Mouse (Mus musculus): Measurements from ENCODE around the gene Lnx1. TPM values are rescaled to one million over a fixed set of nuclear protein-coding genes. Genes with fewer than 3 reads are reported as not detected.

The Lnx1 gene
- under 1 TPM; 0.57 to 0.83 TPM for total RNA-seq (2021)
- long read RNA-seq, experiment 1, partial matches to known transcripts, result 0 of 4 reads
- long read RNA-seq, experiment 1, other reads (novel, unspliced or antisense), result 2 of 4 reads
- long read RNA-seq, experiment 2, result 0 reads

GRCm38 (mm10) chr5:74702766-74703165, at the start of gene Lnx1:
Gene Lnx1 (minus strand): TSS chr5:74702912.
- DNase-seq (ENCODE audit: low spot score in 2 of 2), result no peak

GRCm38 (mm10) chr5:74750501-74750900, 47.8 kb upstream of the Lnx1 start:
- DNase-seq (ENCODE audit: low spot score in 2 of 2), result peak in 1 of 2 experiments; percentile 53

GRCm38 (mm10) chr5:74747476-74747875, 44.8 kb upstream of the Lnx1 start:
- no peak for DNase-seq (ENCODE audit: low spot score in 2 of 2)

GRCm38 (mm10) chr5:74740951-74741350, 38.2 kb upstream of the Lnx1 start:
- DNase-seq (ENCODE audit: low spot score in 2 of 2), result no peak

GRCm38 (mm10) chr5:74739435-74739834, 36.7 kb upstream of the Lnx1 start:
- DNase-seq (ENCODE audit: low spot score in 2 of 2), result no peak

GRCm38 (mm10) chr5:74738312-74738711, 35.6 kb upstream of the Lnx1 start:
- no peak for DNase-seq (ENCODE audit: low spot score in 2 of 2)

GRCm38 (mm10) chr5:74733885-74734558, 31.3 kb upstream of the Lnx1 start:
- no peak for DNase-seq (ENCODE audit: low spot score in 2 of 2)

GRCm38 (mm10) chr5:74732613-74733012, 29.9 kb upstream of the Lnx1 start:
- no peak for DNase-seq (ENCODE audit: low spot score in 2 of 2)

- DNase-seq (ENCODE audit: low spot score in 2 of 2), result no peak
These were observed 27.9 kb upstream of the Lnx1 start for GRCm38 (mm10) chr5:74730601-74731000.

GRCm38 (mm10) chr5:74729567-74729966, 26.9 kb upstream of the Lnx1 start:
- no peak for DNase-seq (ENCODE audit: low spot score in 2 of 2)

GRCm38 (mm10) chr5:74728186-74728585, 25.5 kb upstream of the Lnx1 start:
- no peak for DNase-seq (ENCODE audit: low spot score in 2 of 2)

- no peak for DNase-seq (ENCODE audit: low spot score in 2 of 2)
These were observed 24.6 kb upstream of the Lnx1 start for GRCm38 (mm10) chr5:74727319-74727718.

GRCm38 (mm10) chr5:74725541-74725940, 22.8 kb upstream of the Lnx1 start:
- no peak for DNase-seq (ENCODE audit: low spot score in 2 of 2)

- no peak for DNase-seq (ENCODE audit: low spot score in 2 of 2)
These were observed 19.1 kb upstream of the Lnx1 start for GRCm38 (mm10) chr5:74721816-74722215.

GRCm38 (mm10) chr5:74720661-74721060, 17.9 kb upstream of the Lnx1 start:
- no peak for DNase-seq (ENCODE audit: low spot score in 2 of 2)

- no peak for DNase-seq (ENCODE audit: low spot score in 2 of 2)
These were observed 13.5 kb upstream of the Lnx1 start for GRCm38 (mm10) chr5:74716165-74716564.

- DNase-seq (ENCODE audit: low spot score in 2 of 2), result no peak
These were observed 10.1 kb upstream of the Lnx1 start for GRCm38 (mm10) chr5:74712811-74713210.

GRCm38 (mm10) chr5:74711988-74712387, 9.3 kb upstream of the Lnx1 start:
- DNase-seq (ENCODE audit: low spot score in 2 of 2), result no peak

GRCm38 (mm10) chr5:74711056-74711455, 8.3 kb upstream of the Lnx1 start:
- no peak for DNase-seq (ENCODE audit: low spot score in 2 of 2)

- DNase-seq (ENCODE audit: low spot score in 2 of 2), result no peak
These were observed 7.5 kb upstream of the Lnx1 start for GRCm38 (mm10) chr5:74710181-74710580.

- peak in 1 of 2 experiments; percentile 33 for DNase-seq (ENCODE audit: low spot score in 2 of 2)
These were observed 1.7 kb upstream of the Lnx1 start for GRCm38 (mm10) chr5:74704460-74704790.

- DNase-seq (ENCODE audit: low spot score in 2 of 2), result no peak
These were observed 1.2 kb upstream of the Lnx1 start for GRCm38 (mm10) chr5:74703741-74704459.

- DNase-seq (ENCODE audit: low spot score in 2 of 2), result no peak
These were observed 1.8 kb downstream of the Lnx1 start for GRCm38 (mm10) chr5:74700918-74701317.

All from gastrocnemius, postnatal 4 days (tissue).